Mouse (Mus musculus) layer of hippocampus, postnatal 14 days (tissue): ENCODE data around the gene Asb8. TPM values are rescaled to one million over a fixed set of nuclear protein-coding genes. Genes with fewer than 3 reads are reported as not detected.
A peak's percentile ranks its signal among the peaks of the same experiment; 100 is the strongest.

Source experiments
- DNase-seq, 2 experiments: peaks; one replicate each; pipeline ENCODE4 v3.0.0; 2021 to 2022; ENCODE audit warnings: low spot score in 2 of 2, mixed read lengths in 1 of 2
- total RNA-seq, 2 experiments: library from RNA; stranded (reverse); gene quantifications; 2 replicates each; pipeline ENCODE4 v1.2.3; 2021

Asb8 gene
- total RNA-seq, 2 experiments from 2014 or later, result 45.0 to 45.6 TPM

DNA sequence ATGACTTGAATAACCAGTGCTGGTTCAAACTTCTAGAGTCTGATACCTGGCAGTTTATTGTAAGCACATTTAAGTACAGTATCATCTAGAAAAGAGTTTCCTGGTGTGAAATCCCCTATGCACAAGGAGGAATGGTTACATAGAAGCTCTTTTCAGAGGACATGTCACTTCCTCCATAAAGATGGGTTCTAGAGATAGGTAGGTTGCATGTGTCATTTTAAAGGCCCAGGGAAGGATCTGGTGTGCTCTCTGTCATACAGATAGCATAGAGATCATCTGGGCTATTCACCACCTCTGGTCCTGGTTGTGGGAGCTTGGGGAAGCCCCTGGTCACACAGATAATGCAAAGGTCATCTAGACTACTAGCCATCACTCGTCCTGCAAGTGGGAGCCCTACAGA, 8.2 kb downstream of the Asb8 start:
- DNase-seq, result no peak

- DNase-seq, result no peak
These were observed 9.5 kb downstream of the Asb8 start for GRCm38 (mm10) chr15:98155944-98156343.

- DNase-seq, result no peak
These were observed 10.2 kb downstream of the Asb8 start for GRCm38 (mm10) chr15:98155272-98155671.

- DNase-seq, result no peak
These were observed 10.8 kb downstream of the Asb8 start for GRCm38 (mm10) chr15:98154631-98155030.

- no peak for DNase-seq
These were observed 11.3 kb downstream of the Asb8 start for GRCm38 (mm10) chr15:98154146-98154545.

DNA sequence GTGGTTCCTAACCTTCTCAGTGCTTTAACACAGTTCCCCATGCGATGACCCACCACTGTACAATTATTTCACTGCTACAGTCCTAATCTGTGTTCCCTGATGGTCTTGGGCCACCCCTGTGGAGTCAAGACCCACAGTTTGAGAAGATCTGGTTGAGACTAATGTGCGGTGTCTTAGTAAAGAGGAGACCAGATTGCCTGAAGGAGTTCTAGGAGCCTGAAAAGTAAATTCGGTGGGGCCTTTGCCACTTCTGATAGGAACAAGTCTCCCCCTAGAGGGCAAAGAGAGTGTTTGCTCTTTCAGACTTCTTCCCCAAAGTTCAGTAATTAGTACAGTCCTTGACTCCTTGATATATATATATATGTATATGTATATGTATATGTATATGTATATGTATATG, 11.8 kb downstream of the Asb8 start:
- no peak for DNase-seq

DNA sequence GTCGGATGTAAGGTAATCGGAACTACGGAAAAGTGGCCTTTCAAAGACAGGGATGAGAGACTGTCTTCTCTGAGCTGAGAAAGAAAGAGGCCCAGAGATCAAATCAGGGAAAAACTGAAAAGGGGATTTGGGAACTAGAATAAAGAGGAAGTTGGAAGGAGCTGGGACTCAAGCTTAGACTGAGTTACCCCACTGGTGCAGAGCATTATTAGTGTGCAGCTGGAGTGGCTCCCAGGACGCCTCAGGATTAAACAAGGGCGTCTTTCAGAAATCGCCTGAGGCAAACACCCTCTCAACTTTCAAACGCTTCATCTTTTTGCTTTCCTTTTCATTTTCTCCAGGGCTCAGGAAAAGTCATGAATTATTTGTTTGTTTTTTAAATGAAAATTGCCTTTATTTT, 12.5 kb downstream of the Asb8 start:
- no peak for DNase-seq

GRCm38 (mm10) chr15:98149166-98149602, 16.2 kb downstream of the Asb8 start:
- no peak for DNase-seq

- no peak for DNase-seq
These were observed 17.1 kb downstream of the Asb8 start for GRCm38 (mm10) chr15:98148356-98148755.

DNA sequence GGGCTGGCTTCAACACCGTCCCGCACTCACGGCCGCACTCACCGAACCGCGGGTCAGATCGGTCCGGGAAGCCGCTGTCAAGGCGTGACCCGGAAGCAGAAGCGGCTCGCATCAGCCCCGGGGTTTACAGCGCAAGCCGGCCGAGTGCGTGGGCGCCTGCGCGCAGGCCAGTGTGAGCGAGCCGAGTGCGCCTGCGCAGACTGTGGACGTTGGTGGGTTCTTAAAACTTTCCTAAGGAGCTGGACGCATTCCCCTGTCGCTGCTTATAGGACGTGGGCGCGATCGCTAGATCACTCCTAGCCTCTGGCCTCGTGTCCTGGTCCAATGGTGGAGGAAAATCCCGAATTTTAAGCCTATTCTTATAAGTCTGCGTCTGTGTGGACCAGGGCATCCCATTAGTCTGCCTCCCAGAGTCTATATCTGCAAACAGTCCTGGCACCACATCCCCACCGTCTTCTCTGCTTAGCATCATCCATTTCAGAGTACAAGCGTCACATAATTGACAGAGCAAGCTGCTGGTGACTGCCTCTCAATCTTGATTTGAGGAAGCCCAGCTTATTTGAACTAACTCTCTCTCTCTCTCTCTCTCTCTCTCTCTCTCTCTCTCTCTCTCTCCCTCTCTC, 19.8 kb downstream of the Asb8 start:
- DNase-seq, result peak; percentile 90 to 96

GRCm38 (mm10) chr15:98144861-98145507, 20.4 kb downstream of the Asb8 start:
- no peak for DNase-seq

DNA sequence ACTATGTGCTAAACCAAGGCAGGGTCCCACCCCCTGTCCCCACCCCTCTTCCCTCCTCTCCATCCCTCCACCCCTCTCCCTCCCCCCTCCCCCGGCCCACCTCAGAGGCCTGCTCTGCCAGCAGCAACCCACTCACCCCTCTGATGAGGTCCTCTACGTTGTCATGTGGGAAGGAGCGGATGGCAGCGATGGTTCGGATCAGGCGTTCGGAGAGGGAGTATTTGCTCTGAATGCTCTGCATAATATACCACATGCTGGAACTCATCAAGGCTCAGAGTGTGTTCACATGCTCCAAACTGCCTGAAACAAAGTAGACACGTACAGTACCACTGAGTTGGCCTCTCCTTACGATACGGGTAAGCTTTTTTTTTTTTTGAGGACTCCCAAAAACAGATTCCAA, 22.9 kb downstream of the Asb8 start:
- peak in 1 of 2 experiments; percentile 46 for DNase-seq

DNA sequence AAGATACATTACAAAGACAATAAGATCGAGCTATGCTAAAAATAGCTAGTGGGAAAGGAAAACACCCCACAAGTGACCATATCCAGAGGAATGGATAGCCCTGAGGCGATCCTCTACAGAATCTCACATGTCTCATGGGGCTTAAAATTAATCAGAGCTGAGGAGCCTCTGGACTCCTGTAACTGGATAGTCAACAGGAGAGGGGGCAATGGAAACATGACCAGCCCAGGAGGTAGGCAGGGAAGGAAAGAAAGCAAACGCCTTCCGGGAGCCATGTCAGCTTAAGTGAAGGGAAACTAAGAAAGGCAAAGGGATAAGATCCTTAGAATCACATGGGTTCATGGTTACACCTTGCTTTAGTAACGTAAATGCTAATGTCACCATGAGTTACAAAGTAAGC, 24.6 kb downstream of the Asb8 start:
- no peak for DNase-seq

DNA sequence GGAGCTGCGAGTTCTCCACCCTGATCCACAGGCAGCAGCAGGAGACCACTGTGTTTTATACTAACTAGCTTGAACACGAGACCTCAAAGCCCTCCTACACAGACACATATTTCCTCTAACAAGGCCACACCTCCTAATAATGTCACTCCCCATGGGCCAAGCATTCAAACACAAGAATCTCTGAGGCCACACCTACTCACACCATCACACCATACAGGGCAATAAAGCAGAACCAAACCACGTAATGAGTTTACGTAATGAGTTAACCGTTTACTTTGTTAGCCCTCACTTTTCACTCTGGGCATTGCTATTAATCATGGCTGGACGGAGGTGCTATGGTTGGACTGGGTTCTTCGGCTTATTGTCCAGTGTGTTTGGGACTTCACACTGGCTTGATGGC, 25.7 kb downstream of the Asb8 start:
- DNase-seq, result no peak

DNA sequence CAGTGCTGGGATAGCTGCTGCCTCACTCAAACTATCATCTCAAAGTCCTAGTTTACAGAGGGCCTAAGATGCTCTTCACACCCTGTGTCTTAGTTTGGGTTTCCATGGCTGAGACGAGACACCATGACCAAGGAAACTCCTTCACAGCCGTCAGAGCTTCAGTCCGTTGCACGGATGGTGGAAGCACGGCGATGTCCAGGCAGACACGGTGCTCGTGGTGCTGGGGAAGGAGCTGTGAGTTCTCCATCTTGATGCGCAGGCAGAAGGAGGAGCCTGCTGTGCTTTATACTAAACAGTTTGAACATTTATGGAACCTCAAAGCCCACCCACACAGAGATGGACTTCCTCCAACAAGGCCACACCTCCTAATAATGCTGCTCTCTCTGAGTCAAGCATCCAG, 28.6 kb downstream of the Asb8 start:
- DNase-seq, result no peak

- no peak for DNase-seq
These were observed 29.8 kb downstream of the Asb8 start for GRCm38 (mm10) chr15:98135671-98136070.

- peak in 1 of 2 experiments; percentile 67 for DNase-seq
These were observed 30.8 kb downstream of the Asb8 start for GRCm38 (mm10) chr15:98134666-98135065.

DNA sequence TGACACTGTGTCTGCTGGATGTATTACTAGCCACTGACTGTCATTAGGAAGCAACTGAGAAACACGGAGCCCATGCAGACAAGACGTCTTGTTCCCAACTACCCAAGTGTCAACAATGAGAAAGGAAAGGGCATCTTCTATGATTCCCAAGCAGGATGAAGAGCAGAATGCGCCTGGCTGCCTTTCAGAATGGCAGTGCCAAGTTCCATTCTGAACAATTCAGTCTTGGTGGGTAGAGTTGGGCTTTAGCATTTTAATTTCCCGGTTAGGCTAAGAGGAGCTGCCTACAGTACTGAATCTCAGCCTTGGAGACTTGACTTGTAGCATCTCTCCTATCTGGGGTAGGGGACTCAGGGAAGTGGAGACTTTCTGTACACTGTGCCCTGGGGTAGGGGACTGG, 31.4 kb downstream of the Asb8 start:
- DNase-seq, result peak; percentile 44 to 76

- peak in 1 of 2 experiments; percentile 24 for DNase-seq
These were observed 32.0 kb downstream of the Asb8 start for GRCm38 (mm10) chr15:98133471-98133870.

GRCm38 (mm10) chr15:98131942-98132655, 33.3 kb downstream of the Asb8 start:
- no peak for DNase-seq

DNA sequence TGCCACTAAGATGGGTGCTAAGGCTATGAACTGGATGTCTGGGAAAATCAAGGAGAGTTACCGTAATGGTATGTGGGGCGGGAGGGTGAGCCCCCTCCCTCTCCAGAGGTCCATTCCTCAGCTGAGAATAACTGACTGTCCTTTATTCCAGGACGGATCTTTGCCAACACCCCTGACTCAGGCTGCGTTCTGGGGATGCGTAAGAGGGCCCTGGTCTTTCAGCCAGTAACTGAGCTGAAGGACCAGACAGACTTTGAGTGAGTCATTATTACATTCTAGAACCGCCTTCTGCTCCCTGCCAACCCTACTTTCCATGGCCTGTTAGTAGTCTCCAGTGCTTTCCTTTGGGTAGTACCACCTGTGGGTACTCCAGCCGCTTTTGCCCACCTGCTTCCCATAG, 34.0 kb downstream of the Asb8 start:
- no peak for DNase-seq

DNA sequence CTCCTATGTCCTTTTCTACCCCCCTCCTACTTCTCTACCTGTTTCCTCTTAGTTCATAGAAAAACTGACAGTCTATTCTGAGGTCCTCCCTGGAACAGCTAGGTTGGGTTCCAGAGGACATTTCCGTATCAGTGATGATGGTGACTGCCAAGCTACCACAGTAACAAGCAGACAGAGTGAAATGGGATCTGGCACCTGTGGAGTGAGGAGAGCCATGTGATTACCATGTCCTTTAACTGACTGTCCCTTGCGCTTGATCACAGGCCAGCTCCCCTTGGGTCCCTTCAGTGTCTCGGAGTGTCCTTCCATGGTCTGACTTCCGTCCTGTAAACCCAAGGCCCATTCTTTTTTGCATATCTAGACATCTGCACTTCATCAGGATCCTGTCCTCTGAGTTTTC, 34.4 kb downstream of the Asb8 start:
- no peak for DNase-seq
